Comparison of ENCODE assay signal across 17 mouse cellular contexts in the genomic region with DNA sequence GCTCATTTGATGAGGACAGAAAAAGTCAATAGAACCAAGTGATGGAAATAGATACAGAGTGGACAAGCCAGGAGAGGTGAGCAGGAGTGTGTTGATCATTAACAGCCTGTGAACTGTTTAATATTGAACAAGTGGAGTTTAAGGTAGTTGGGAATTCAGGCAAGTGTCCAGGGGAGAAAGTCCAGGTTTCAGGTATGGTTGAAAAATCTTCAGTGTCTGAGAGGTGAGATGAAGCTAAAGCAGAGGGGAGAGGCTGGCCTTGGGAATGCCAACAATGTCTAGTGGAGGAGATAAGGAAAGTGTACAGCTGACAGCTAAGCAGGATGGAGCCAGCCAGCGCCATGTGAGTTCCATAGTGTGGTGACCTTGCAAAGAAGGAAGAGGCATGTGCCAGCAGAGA. TPM values are rescaled to one million over a fixed set of nuclear protein-coding genes. Genes with fewer than 3 reads are reported as not detected.
A peak's percentile ranks its signal among the peaks of the same experiment; 100 is the strongest.
DNase-seq lines count a peak whose midpoint lies in the region; ATAC-seq and TF ChIP-seq lines count a peak whose summit lies in the region.
"Had no signal": no experiment of that assay in that cellular context is flagged by ENCODE, and none has a peak within 500 bp of the region (broad histone marks: within the 10 kb centered on the region; RNA-seq: fewer than 3 reads in every experiment).

No protein-coding gene starts in this region.

- peak; percentile 71 for ATAC-seq in lung, embryonic 16.5 days (ENCODE audit: low read depth)
- peak; percentile 84 for ATAC-seq in liver, postnatal 0 days
- no peak for ATAC-seq in granulocyte monocyte progenitor cell, adult 5-6 weeks (replicated peaks; ENCODE audit: poor library complexity, severe bottlenecking)
- no peak for ATAC-seq in hindbrain, embryonic 16.5 days
- ATAC-seq: forebrain, embryonic 16.5 days had no signal

- H3K27ac ChIP-seq in lung, embryonic 16.5 days (ENCODE audit: low read length): peak overlapping the region; percentile 75
- H3K27ac ChIP-seq in liver, postnatal 0 days (ENCODE audit: low read depth): peak overlapping the region; percentile 60; the same call in 1 of the 2 replicates
- no peak overlapping the region for H3K27ac ChIP-seq in hindbrain, embryonic 16.5 days (ENCODE audit: low read depth, low read length)
- H3K27ac ChIP-seq: embryonic facial prominence, embryonic 15.5 days; hindbrain, embryonic 12.5 days; neural tube, embryonic 13.5 days; stomach, postnatal 0 days had no signal

- TF ChIP-seq CTCF in liver, postnatal 0 days (IDR thresholded peaks at IDR 0.05; ENCODE audit: low read depth): no peak

- no peaks in the 10 kb centered on the region; the same call in 1 of the 2 replicates for H3K9me3 ChIP-seq in lung, embryonic 16.5 days (ENCODE audit: control insufficient read depth, low read length)
- no peaks in the 10 kb centered on the region for H3K9me3 ChIP-seq in liver, postnatal 0 days (ENCODE audit: low read length)
- no peaks in the 10 kb centered on the region for H3K9me3 ChIP-seq in hindbrain, embryonic 16.5 days (ENCODE audit: control insufficient read depth, low read length)
- H3K9me3 ChIP-seq: embryonic facial prominence, embryonic 15.5 days; hindbrain, embryonic 12.5 days; neural tube, embryonic 13.5 days had no signal

- 0 out of 2 replicates have a peak, but pooled peaks cover 3% of the 10 kb centered on the region for H3K4me1 ChIP-seq in lung, embryonic 16.5 days (replicated peaks; ENCODE audit: control insufficient read depth, insufficient read depth, low read length)
- peaks cover 5% of the 10 kb centered on the region; the same call in 1 of the 2 replicates for H3K4me1 ChIP-seq in liver, postnatal 0 days (ENCODE audit: insufficient read depth)
- no peaks in the 10 kb centered on the region for H3K4me1 ChIP-seq in hindbrain, embryonic 16.5 days (ENCODE audit: control insufficient read depth, insufficient read depth, low read depth, low read length)
- H3K4me1 ChIP-seq: embryonic facial prominence, embryonic 15.5 days; hindbrain, embryonic 12.5 days; neural tube, embryonic 13.5 days had no signal

- TF ChIP-seq EP300 in liver, postnatal 0 days (IDR thresholded peaks at IDR 0.05; ENCODE audit: low read depth): peak; percentile 55; the same call in 1 of the 2 replicates

- no peak overlapping the region for H3K4me2 ChIP-seq in lung, embryonic 16.5 days (ENCODE audit: low read depth, low read length)
- H3K4me2 ChIP-seq in liver, postnatal 0 days (ENCODE audit: low read depth, low read length): peak overlapping the region; percentile 14; the same call in 1 of the 2 replicates
- H3K4me2 ChIP-seq in hindbrain, embryonic 16.5 days (ENCODE audit: low read length): no peak overlapping the region
- H3K4me2 ChIP-seq: embryonic facial prominence, embryonic 15.5 days; hindbrain, embryonic 12.5 days; neural tube, embryonic 13.5 days had no signal

- H3K4me3 ChIP-seq in lung, embryonic 16.5 days (ENCODE audit: low read length): no peak overlapping the region
- no peak overlapping the region for H3K4me3 ChIP-seq in liver, postnatal 0 days (ENCODE audit: low read depth, low read length)
- H3K4me3 ChIP-seq in hindbrain, embryonic 16.5 days (ENCODE audit: low read length): no peak overlapping the region
- H3K4me3 ChIP-seq: embryonic facial prominence, embryonic 15.5 days; hindbrain, embryonic 12.5 days; neural tube, embryonic 13.5 days had no signal

- no peaks in the 10 kb centered on the region for H3K36me3 ChIP-seq in lung, embryonic 16.5 days (ENCODE audit: control insufficient read depth, insufficient read depth, low read length)
- no peaks in the 10 kb centered on the region for H3K36me3 ChIP-seq in liver, postnatal 0 days (replicated peaks; ENCODE audit: insufficient read depth, low read length)
- no peaks in the 10 kb centered on the region for H3K36me3 ChIP-seq in hindbrain, embryonic 16.5 days (ENCODE audit: control insufficient read depth, insufficient read depth, low read length)
- H3K36me3 ChIP-seq: embryonic facial prominence, embryonic 15.5 days; hindbrain, embryonic 12.5 days; neural tube, embryonic 13.5 days had no signal

- WGBS in lung, embryonic 16.5 days: 37% methylated on average over 1 of the region's 1 CpGs
- WGBS in liver, postnatal 0 days (ENCODE audit: insufficient replicate concordance): 36% methylated on average over 1 of the region's 1 CpGs
- WGBS in hindbrain, embryonic 16.5 days: 95% methylated on average over 1 of the region's 1 CpGs

- DNase-seq in adrenal gland, postnatal 10 days: peak; percentile 3
- DNase-seq in adrenal gland, postnatal 4 days (ENCODE audit: low spot score in 2 of 2): no peak
- DNase-seq in lung, adult 18-20 months: no peak
- peak; percentile 62 for DNase-seq in kidney, postnatal 10 days
- DNase-seq in liver, postnatal 0 days: peak; percentile 17
- DNase-seq: cerebellum, adult 11-12 months; thymus, postnatal 36 days had no signal

- H3K9ac ChIP-seq in lung, embryonic 16.5 days (ENCODE audit: low read length): no peak overlapping the region
- H3K9ac ChIP-seq in liver, postnatal 0 days (replicated peaks): no peak overlapping the region
- no peak overlapping the region for H3K9ac ChIP-seq in hindbrain, embryonic 16.5 days (ENCODE audit: low read depth, low read length)
- H3K9ac ChIP-seq: embryonic facial prominence, embryonic 15.5 days; hindbrain, embryonic 12.5 days; neural tube, embryonic 13.5 days had no signal

- no peaks in the 10 kb centered on the region for H3K27me3 ChIP-seq in lung, embryonic 16.5 days (ENCODE audit: control insufficient read depth, insufficient read depth, low read depth, low read length)
- H3K27me3 ChIP-seq in liver, postnatal 0 days (ENCODE audit: insufficient read depth, low read length): no peaks in the 10 kb centered on the region
- no peaks in the 10 kb centered on the region for H3K27me3 ChIP-seq in hindbrain, embryonic 16.5 days (replicated peaks; ENCODE audit: control insufficient read depth, insufficient read depth, low read length)
- H3K27me3 ChIP-seq: CH12.LX; embryonic facial prominence, embryonic 15.5 days; neural tube, embryonic 13.5 days had no signal

RNA-seq across cellular contexts. Expression of gene Slc16a12, which starts 11.7 kb away (rescaled TPM):
- 1 to 10 TPM; 6.1 to 9.5 TPM for total RNA-seq in adrenal gland, postnatal 10 days (2021)
- 10 to 100 TPM in 1 of 2 experiments, 1 to 10 TPM in 1; 5.9 to 10.2 TPM for total RNA-seq in adrenal gland, postnatal 4 days (2021)
- polyA plus RNA-seq in lung, embryonic 16.5 days (2015; fragmentation: Nextera tagmentation; extraction: Ambion mirVana): 15.7 and 16.0 TPM in 2 replicates
- 17.1 and 22.6 TPM in 2 replicates for polyA plus RNA-seq in liver, postnatal 0 days (2015; fragmentation: Nextera tagmentation; extraction: Ambion mirVana)
- total RNA-seq in granulocyte monocyte progenitor cell, adult 5-6 weeks (2014; fragmentation: Nextera tagmentation): not detected in 2 replicates
- 0.10 and 0.17 TPM in 2 replicates for total RNA-seq in granulocyte monocyte progenitor cell, adult 5-6 weeks (2017)
- 2.7 and 4.0 TPM in 2 replicates for polyA plus RNA-seq in hindbrain, embryonic 16.5 days (2015; fragmentation: Nextera tagmentation; extraction: Ambion mirVana)
- total RNA-seq: megakaryocyte progenitor cell, adult 5-6 weeks had no signal

Comparison
In these comparisons a context has a peak if more than half of its experiments do, and no peak if none do; other contexts are left out.
1. DNase-seq: peak in adrenal gland, postnatal 10 days (single experiment), kidney, postnatal 10 days (single experiment) and liver, postnatal 0 days (single experiment); none in adrenal gland, postnatal 4 days (0 of 2) and lung, adult 18-20 months (0 of 2).
2. ATAC-seq: peak in lung, embryonic 16.5 days (single experiment) and liver, postnatal 0 days (single experiment); none in granulocyte monocyte progenitor cell, adult 5-6 weeks (single experiment) and hindbrain, embryonic 16.5 days (single experiment).
3. RNA of gene Slc16a12, which starts 11.7 kb away (total RNA-seq): 5.9 to 10.2 TPM in adrenal gland, postnatal 4 days and 6.1 to 9.5 TPM in adrenal gland, postnatal 10 days; 0.10 to 0.17 TPM in granulocyte monocyte progenitor cell, adult 5-6 weeks; every median in the first group is over 4 times any median in the second.